Mouse (Mus musculus): ENCODE results near the gene Bnip1. TPM values are rescaled to one million over a fixed set of nuclear protein-coding genes. Genes with fewer than 3 reads are reported as not detected.
A peak's percentile ranks its signal among the peaks of the same experiment; 100 is the strongest.

Gene Bnip1
- 26.9 and 28.6 TPM in 2 replicates for polyA plus RNA-seq (2015; fragmentation: Nextera tagmentation; extraction: Ambion mirVana)

DNA sequence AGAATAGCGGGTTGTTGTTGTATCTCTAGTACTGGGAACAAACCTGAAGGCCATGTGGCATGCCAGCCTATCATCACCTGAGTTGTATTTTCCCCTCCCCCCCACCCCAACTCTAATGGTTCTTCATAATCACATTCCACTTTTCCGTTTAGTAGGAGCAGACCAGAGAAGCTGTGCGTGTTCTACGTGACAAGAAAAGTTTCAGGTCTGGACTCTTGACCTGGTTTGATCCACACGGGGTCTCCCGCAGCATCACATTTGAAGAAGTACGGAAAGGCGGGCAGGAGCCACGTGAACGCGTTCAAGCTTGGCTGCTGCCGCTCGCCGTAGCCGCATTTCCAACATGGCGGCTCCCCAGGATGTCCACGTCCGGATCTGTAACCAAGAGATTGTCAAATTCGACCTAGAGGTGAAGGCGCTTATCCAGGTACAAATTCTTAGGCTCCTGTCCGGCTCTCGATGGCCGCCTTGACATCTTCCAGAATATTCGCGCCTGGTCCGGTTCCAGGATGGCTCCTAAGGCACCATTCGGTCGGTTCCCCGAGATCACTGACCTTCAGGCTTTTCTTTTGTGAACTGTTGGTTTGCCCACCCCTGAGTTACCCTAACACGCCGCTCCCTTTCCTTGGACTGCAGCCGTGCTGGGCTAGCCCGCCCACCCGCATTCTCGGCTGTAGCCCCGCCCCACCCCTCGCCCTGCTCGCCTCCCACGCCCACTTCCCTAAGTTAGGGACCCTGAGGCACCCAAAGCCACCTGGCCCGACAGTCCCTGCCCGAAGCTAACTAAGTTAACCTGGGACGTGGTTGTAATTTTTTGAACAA is at the start of gene Bnip1:
Gene Bnip1, plus strand, starts transcription at position 317 of the 822 bp plus-strand sequence.
- Histone ChIP-seq H3K27ac (peak within 1 kb of the TSS; percentile 91), H3K9me3 (replicated peaks) (no peaks in the 10 kb centered on the region), H3K9ac (peak within 1 kb of the TSS; percentile 80), H3K4me1 (replicated peaks) (peaks cover 71% of the 10 kb centered on the region), H3K36me3 (peaks cover 24% of the 10 kb centered on the region), H3K4me2 (peak within 1 kb of the TSS; percentile 83), H3K4me3 (replicated peaks) (peak within 1 kb of the TSS; percentile 80), H3K27me3 (no peaks in the 10 kb centered on the region)
- ATAC-seq (ENCODE audit: low read depth) (peak; percentile 76), DNase-seq (peak; percentile 61)
- WGBS (ENCODE audit: insufficient replicate concordance), result under 1% methylated on average over 42 of the region's 42 CpGs

DNA sequence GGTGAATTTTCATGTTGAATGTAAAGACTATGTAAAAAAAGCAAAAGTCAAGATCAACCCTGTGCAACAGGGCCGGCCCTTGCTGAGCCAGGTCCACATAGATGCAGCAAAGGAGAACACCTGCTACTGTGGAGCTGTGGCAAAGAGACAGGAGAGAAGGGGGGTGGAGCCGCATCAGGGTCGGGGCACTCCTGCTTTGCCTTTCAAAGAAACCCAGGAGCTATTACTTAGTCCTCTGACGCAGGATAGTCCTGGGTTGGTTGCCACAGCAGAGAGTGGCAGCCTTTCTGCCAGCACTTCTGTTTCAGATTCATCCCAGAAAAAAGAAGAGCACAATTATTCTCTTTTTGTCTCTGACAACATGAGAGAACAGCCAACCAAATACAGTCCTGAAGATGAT is 38.3 kb upstream of the Bnip1 start:
- no peak overlapping the region for H3K4me2 ChIP-seq
- no peaks in the 10 kb centered on the region for H3K9me3 ChIP-seq (replicated peaks)
- no peaks in the 10 kb centered on the region for H3K27me3 ChIP-seq

DNA sequence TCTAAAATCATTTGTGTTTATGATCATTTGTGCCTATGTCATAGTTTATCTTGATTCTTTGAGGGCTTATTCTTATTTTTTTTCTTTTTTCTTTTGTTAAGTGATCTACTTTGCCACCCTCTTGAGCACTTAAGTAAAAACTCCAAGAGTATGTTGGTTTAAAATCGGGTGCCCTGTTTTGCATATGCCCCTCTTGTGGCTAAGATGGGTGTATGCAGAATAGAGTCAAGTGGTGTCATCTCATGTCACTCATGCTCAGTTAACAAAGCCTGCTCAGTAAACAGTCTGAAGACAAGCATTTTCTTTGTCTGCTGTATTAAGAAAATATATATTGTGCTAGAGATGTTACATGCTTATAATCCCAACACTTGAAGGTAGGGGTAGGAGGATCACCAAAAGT is 37.6 kb upstream of the Bnip1 start:
- WGBS (ENCODE audit: insufficient replicate concordance), result 48% methylated on average over 1 of the region's 1 CpGs
- Histone ChIP-seq H3K9ac (no peak overlapping the region), H3K27ac (no peak overlapping the region), H3K4me1 (replicated peaks) (no peaks in the 10 kb centered on the region), H3K36me3 (no peaks in the 10 kb centered on the region), H3K4me3 (replicated peaks) (no peak overlapping the region), H3K9me3 (replicated peaks) (no peaks in the 10 kb centered on the region), H3K4me2 (no peak overlapping the region), H3K27me3 (no peaks in the 10 kb centered on the region)
- DNase-seq (no peak), ATAC-seq (ENCODE audit: low read depth) (no peak)

More for the DNA sequence above, 38.3 kb upstream of the Bnip1 start:
- DNase-seq, result no peak
- Histone ChIP-seq H3K4me3 (replicated peaks) (no peak overlapping the region), H3K36me3 (no peaks in the 10 kb centered on the region), H3K9ac (no peak overlapping the region), H3K27ac (no peak overlapping the region), H3K4me1 (replicated peaks) (no peaks in the 10 kb centered on the region)
- ATAC-seq (ENCODE audit: low read depth), result no peak
- 50% methylated on average over 4 of the region's 4 CpGs for whole genome bisulfite sequencing (ENCODE audit: insufficient replicate concordance)

DNA sequence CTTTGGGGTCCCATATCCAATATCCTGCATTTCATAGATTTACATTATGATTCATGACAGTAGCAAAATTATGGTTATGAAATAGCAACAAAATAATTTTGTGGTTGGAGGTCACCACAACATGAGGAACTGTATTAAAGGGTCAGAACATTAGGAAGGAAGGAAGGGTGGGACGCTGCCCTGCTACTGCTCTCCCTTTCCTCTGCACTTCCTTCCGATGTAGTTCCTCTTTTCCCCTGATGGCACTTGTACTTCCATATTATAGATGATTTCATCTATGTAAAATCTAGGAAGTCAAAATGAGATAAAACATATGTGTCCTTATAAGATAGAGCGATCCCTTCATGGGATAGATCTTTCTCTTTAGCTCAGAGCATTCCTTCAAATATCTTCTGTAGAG is 30.9 kb upstream of the Bnip1 start:
- Histone ChIP-seq H3K27ac (no peak overlapping the region), H3K4me2 (no peak overlapping the region), H3K4me1 (replicated peaks) (no peaks in the 10 kb centered on the region), H3K9ac (no peak overlapping the region), H3K4me3 (replicated peaks) (no peak overlapping the region), H3K9me3 (replicated peaks) (no peaks in the 10 kb centered on the region), H3K36me3 (no peaks in the 10 kb centered on the region), H3K27me3 (no peaks in the 10 kb centered on the region)
- DNase-seq (no peak), ATAC-seq (ENCODE audit: low read depth) (no peak)
- whole genome bisulfite sequencing (ENCODE audit: insufficient replicate concordance), result 51% methylated on average over 3 of the region's 3 CpGs

DNA sequence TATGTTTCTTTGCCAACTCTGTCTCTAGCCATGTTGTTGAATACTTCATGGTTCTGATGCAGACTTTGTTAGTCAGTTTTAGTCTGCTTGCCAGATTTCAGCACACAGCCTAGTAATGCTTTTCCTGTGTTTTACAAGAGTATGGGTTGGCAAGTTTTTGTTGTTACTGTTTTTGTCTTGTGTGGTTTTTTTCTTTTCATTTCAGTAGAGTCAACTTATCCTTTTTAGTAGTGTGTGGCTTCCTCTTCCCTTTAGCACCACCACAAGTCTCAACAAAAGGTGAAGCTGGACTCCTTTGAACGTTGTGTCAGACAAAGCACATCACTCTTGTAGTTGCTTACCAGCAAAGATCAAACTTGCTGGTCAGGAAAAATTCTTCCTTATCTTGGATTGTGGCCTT is 28.6 kb upstream of the Bnip1 start:
- no peak overlapping the region for H3K4me2 ChIP-seq
- H3K4me1 ChIP-seq (replicated peaks), result no peaks in the 10 kb centered on the region
- whole genome bisulfite sequencing (ENCODE audit: insufficient replicate concordance), result 27% methylated on average over 1 of the region's 1 CpGs
- no peaks in the 10 kb centered on the region for H3K27me3 ChIP-seq
- H3K9me3 ChIP-seq (replicated peaks), result no peaks in the 10 kb centered on the region
- no peak for DNase-seq
- H3K4me3 ChIP-seq (replicated peaks), result no peak overlapping the region
- ATAC-seq (ENCODE audit: low read depth), result no peak
- H3K27ac ChIP-seq, result no peak overlapping the region
- no peaks in the 10 kb centered on the region for H3K36me3 ChIP-seq
- no peak overlapping the region for H3K9ac ChIP-seq

DNA sequence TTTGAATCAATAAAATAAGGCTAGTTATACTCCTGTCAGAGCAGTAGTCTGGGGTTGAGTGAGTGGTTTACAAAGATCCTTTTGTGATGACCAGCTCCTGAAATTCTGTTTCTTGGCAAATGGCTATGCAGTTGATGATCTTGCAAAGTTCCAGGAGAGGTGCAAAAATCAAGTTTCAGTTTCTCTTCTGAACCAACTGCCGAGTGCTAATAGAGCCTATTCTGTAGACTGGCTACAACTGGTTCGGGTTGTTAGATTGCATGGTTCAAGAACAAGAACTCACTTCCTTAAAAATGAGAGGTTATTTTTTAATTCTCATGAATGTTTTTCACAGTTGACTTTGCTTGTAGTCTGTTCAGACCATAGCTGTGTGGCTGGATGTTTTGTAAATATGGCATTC is 27.4 kb upstream of the Bnip1 start:
- no peak overlapping the region for H3K27ac ChIP-seq
- H3K36me3 ChIP-seq, result no peaks in the 10 kb centered on the region
- no peaks in the 10 kb centered on the region for H3K27me3 ChIP-seq
- H3K4me2 ChIP-seq, result no peak overlapping the region
- ATAC-seq (ENCODE audit: low read depth) (no peak), DNase-seq (no peak)
- no peak overlapping the region for H3K9ac ChIP-seq
- H3K4me3 ChIP-seq (replicated peaks), result no peak overlapping the region
- no peaks in the 10 kb centered on the region for H3K4me1 ChIP-seq (replicated peaks)
- no peaks in the 10 kb centered on the region for H3K9me3 ChIP-seq (replicated peaks)
- WGBS (ENCODE audit: insufficient replicate concordance), result 65% methylated on average over 2 of the region's 2 CpGs

DNA sequence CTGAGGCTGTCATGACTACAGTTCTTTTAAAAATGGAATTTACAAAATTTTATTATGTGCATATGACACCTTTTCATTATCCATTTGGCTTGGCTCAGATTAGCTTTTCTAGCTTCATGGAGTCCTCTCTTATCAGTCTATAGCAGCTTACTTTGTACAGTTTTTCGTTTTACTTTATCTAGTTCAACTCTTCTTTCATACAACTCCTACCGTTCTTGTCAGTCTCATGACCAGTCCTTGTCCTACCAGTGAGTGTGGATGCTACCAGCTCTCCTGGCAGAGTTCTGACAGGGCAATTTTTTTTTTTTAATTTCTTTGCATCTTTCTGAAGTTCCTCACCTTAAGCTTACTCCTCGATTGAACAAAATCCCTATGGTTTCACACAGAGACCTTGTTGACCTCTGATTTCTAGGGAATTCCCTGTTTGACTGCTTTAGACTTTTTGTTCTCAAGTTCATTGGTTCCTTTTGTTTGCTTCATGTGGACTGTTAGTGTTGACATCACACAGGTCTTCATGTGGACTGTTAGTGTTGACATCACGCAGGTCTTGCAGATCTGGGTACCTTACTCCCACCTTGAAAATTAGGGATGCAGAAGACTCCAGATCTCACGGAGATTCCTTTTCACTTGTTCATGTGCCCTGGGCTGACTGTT is 13.6 kb upstream of the Bnip1 start:
- Histone ChIP-seq H3K36me3 (0 out of 2 replicates have a peak, but pooled peaks cover 4% of the 10 kb centered on the region), H3K4me3 (replicated peaks) (no peak overlapping the region), H3K27ac (peak overlapping the region; percentile 79), H3K4me1 (replicated peaks) (peaks cover 40% of the 10 kb centered on the region), H3K4me2 (peak overlapping the region; percentile 15), H3K27me3 (no peaks in the 10 kb centered on the region), H3K9me3 (replicated peaks) (no peaks in the 10 kb centered on the region), H3K9ac (no peak overlapping the region)
- ATAC-seq (ENCODE audit: low read depth) (peak; percentile 96), DNase-seq (peak; percentile 34)
- 36% methylated on average over 5 of the region's 5 CpGs for WGBS (ENCODE audit: insufficient replicate concordance)

DNA sequence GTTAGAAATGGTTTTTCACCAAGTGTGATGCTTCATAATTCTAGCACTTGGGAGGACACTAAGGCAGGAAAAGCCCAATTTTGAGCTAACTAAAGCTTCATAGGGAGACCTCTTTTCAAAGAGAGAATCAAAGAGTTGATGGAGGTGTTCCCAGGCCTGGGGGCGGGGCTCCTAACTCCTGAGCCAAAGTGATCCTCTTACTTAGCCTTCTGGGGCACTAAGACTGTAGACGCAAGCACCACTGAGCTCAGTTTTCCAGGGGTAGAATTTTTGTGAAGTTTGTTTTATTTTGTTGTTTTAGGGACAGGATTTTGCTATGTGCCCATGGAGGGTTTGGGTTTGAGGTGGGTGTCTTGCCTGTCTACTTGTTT is 13.1 kb upstream of the Bnip1 start:
- Histone ChIP-seq H3K4me3 (replicated peaks) (no peak overlapping the region), H3K9ac (no peak overlapping the region), H3K4me2 (0 out of 2 replicates have a peak overlapping the region, but pooled peaks have one; percentile 15), H3K9me3 (replicated peaks) (no peaks in the 10 kb centered on the region), H3K36me3 (0 out of 2 replicates have a peak, but pooled peaks cover 4% of the 10 kb centered on the region), H3K4me1 (replicated peaks) (peaks cover 40% of the 10 kb centered on the region), H3K27ac (peak overlapping the region; percentile 79), H3K27me3 (no peaks in the 10 kb centered on the region)
- DNase-seq, result no peak
- 0 out of 2 replicates have a peak, but pooled peaks have one; percentile 37 for ATAC-seq (ENCODE audit: low read depth)
- 66% methylated on average over 2 of the region's 2 CpGs for WGBS (ENCODE audit: insufficient replicate concordance)

DNA sequence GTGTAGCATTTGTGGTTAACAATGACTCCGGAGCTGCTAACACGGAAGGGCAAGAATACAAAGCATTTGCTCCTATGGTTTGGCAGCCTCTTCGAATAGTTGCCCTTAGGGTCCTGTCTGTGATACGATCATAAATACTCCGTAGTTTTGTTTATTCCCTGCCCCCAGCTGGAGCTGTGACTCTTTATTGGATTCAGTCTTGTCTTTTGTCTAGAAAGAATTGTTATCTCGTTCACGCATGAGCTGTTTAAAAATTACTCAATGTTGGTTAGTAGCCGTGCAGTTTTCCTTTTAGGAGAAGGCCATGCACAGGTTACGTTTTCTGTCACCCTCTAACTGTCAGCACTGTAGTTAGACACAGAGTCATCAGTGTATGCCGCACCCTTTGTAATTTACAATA is 4.7 kb upstream of the Bnip1 start:
- Histone ChIP-seq H3K4me2 (no peak overlapping the region), H3K9me3 (replicated peaks) (no peaks in the 10 kb centered on the region), H3K9ac (no peak overlapping the region), H3K4me3 (replicated peaks) (no peak overlapping the region), H3K27me3 (no peaks in the 10 kb centered on the region), H3K4me1 (replicated peaks) (peaks cover 28% of the 10 kb centered on the region), H3K27ac (no peak overlapping the region), H3K36me3 (no peaks in the 10 kb centered on the region)
- WGBS (ENCODE audit: insufficient replicate concordance), result 48% methylated on average over 10 of the region's 10 CpGs
- ATAC-seq (ENCODE audit: low read depth) (no peak), DNase-seq (no peak)

DNA sequence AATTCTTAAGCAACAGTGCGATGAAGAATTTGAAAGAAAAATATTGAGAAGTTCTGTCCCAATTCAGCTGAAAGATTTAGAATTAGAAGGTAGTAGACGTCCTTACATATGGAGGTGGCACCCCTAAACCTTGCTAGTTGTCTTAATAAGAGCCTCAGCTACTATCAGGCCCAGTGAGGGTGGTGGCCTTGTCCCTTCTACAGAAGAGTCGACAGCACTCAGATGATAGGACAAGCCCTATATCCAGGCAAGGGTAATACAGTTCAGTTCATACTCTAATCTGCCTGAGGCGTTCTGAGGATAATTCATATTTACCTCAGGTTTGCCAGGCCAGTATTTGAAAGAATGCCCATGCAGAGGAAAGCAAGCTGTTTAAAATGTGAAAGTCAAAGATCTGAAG is 2.9 kb upstream of the Bnip1 start:
- no peak overlapping the region for H3K4me2 ChIP-seq
- DNase-seq (no peak), ATAC-seq (ENCODE audit: low read depth) (peak; percentile 56)
- WGBS (ENCODE audit: insufficient replicate concordance), result 55% methylated on average over 4 of the region's 4 CpGs
- no peak overlapping the region for H3K9ac ChIP-seq
- H3K27me3 ChIP-seq, result no peaks in the 10 kb centered on the region
- H3K36me3 ChIP-seq, result no peaks in the 10 kb centered on the region
- no peaks in the 10 kb centered on the region for H3K9me3 ChIP-seq (replicated peaks)
- H3K4me3 ChIP-seq (replicated peaks), result no peak overlapping the region
- no peak overlapping the region for H3K27ac ChIP-seq
- H3K4me1 ChIP-seq (replicated peaks), result peaks cover 46% of the 10 kb centered on the region

DNA sequence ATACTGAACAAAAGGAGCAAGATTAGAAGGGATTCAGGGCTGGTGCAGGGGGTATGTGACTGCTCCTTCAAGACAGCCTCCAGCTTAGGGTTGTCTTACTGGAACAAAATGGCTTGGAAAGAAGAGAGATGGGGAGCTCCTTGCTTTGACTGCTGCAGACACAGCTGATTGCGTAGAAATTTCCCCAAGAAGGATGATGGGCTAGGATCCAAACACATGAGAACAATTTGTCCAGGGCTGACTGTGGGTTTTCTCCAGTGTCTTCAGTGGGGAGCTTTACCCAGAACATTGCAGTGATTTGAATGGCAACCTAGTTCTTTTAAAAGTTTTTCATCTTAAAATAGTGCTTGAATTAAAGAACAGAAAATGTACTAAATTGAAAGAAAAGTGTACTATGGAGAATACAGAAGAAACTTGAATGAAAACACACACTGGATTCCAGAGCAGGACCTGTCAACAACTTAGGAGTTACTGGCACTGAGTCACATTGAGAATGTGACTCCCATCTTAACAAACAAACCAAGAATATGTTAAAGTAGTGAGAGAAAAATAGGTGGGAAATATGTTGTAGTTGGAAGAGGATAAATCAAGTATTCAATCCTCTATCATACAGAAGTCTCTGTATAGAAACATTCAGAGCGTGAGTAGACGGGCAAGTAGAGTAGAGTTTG is 2.3 kb upstream of the Bnip1 start:
- 86% methylated on average over 3 of the region's 3 CpGs for WGBS (ENCODE audit: insufficient replicate concordance)
- DNase-seq, result no peak

More for the DNA sequence above, 2.3 kb upstream of the Bnip1 start:
- Histone ChIP-seq H3K4me1 (replicated peaks) (peaks cover 52% of the 10 kb centered on the region), H3K9me3 (replicated peaks) (no peaks in the 10 kb centered on the region), H3K4me2 (no peak overlapping the region), H3K36me3 (peaks cover 3% of the 10 kb centered on the region), H3K27me3 (no peaks in the 10 kb centered on the region), H3K9ac (no peak overlapping the region), H3K27ac (no peak overlapping the region), H3K4me3 (replicated peaks) (no peak overlapping the region)
- no peak for ATAC-seq (ENCODE audit: low read depth)
